Mouse (Mus musculus) heart, postnatal 36 days (tissue): Measurements from ENCODE around the gene Cxcr4. TPM values are rescaled to one million over a fixed set of nuclear protein-coding genes. Genes with fewer than 3 reads are reported as not detected.
A peak's percentile ranks its signal among the peaks of the same experiment; 100 is the strongest.
"Not testable (repeated sequence)": the region's sequence is repeated elsewhere in the genome, so short reads cannot be mapped to it uniquely, and the experiment has no call there.

Source experiments
- DNase-seq, 2 experiments: peaks; one replicate each; pipeline ENCODE4 v3.0.0; 2021 to 2022
- intact Hi-C: fragments of 180-260 bp; cut with DNase I; formaldehyde crosslinking; loops from one replicate; pipeline ENCODE4 v1.15.1; 2025
- total RNA-seq, 2 experiments: library from RNA; stranded (reverse); gene quantifications; 2 replicates each; pipeline ENCODE4 v1.2.3; 2021

The Cxcr4 gene
- total RNA-seq, 2 experiments from 2014 or later: 7.0 to 12.2 TPM

DNA sequence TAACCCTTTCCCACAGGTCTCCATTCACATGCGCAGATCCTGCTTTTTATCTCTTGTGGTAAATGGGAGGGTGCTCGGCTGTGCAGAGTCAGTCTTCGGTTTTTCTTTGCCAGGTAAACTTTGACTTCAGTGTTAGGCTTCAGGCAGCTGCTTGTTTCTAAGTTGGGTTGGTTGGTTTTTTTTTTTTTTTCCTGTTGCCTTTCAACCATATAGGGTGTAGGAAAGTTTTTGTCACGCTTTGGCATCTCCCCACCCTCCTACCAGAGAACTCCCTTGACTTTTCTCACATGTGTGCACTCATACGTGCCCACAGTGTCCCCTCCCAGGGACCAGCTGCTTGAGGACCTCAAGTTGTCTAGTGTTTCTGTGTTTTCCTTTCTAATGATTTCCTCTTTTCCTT is 9.2 kb upstream of the Cxcr4 start:
- no peak for DNase-seq
- intact Hi-C loops: no loop called here

DNA sequence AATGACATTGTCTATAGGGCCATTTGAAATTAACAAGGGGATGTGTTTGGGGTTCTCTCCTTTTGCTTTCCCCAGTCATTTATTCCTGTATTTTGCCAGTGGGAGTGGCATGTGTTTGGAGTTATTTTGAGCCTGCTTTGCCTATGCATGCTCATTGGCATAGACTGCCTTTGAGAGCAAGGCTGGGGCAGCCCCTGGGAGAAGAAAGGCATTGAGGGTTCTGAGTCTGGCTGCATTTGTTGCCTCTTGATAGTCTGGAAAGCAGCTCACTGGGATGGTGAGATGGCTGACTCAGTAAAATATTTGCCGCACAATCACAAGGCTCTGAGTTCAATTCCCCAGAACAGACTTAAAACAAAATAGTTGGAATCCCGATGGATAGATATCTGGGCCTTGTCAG is 8.5 kb upstream of the Cxcr4 start:
- intact Hi-C loops: no loop called here
- DNase-seq: no peak

DNA sequence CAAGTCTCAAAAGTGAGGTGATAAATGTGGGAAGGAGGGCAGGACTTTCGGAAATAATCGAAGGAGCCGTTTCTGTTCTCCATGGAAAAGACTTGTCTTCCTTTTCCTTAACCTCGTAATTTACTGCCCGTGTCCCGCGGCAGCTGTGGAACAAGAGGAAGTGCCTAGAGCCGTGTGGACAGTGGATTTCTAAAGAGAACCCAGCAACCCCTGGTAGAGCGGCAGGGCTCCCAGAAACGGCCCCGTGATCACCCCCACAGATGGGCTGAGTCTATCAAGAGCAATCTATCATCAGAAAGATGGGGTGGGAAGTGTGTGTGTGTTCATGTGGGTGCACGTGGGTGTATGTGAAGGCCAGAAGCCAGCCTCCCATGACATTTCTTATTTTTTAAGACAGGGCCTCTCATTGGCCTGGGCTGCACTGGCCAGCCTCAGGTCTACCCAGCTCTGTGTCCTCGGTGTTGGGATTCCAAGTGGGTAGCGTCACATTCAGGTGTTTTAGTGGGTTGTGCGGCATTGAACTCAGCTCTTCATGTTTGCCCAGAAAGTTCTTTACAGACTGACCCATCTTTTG is 5.2 kb upstream of the Cxcr4 start:
- DNase-seq: no peak
- intact Hi-C loops: no loop called here

DNA sequence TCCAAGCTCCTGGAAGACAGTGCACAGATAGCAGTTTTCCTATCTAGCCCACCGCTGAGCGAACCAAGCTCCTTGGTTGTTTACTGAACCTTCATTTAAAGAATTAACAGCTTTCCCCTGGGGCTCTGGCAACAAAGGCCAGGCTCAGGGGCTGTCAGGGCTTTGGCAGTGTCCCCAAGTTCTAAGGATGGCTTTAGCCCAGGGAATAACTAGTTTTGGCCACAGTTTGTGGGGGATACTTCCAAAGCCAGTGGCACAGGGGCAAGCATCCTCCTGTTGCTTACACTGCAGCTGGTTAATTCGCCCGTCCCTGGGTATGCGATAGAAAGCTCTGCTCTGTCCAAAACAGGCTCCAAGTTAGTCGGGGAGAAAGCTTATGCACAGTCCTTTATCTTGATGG is 3.4 kb upstream of the Cxcr4 start:
- intact Hi-C loops: no loop called here
- DNase-seq: no peak

DNA sequence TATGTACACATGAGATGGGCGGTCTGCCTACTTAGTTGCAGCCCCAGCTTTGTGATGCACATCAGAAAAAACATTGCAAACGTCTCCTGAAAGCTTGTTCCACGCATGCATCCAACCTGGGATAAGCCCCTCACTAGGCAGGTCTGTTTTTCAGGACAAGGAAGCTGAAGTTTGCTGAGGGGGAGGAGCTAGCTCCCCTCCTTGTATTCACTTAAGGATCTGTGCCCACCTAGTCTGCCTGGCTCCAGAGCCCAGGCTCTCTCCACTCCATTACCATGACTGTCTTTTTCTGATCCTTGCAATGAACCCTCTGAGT is 3.0 kb upstream of the Cxcr4 start:
- intact Hi-C loops: no loop called here
- DNase-seq: no peak

DNA sequence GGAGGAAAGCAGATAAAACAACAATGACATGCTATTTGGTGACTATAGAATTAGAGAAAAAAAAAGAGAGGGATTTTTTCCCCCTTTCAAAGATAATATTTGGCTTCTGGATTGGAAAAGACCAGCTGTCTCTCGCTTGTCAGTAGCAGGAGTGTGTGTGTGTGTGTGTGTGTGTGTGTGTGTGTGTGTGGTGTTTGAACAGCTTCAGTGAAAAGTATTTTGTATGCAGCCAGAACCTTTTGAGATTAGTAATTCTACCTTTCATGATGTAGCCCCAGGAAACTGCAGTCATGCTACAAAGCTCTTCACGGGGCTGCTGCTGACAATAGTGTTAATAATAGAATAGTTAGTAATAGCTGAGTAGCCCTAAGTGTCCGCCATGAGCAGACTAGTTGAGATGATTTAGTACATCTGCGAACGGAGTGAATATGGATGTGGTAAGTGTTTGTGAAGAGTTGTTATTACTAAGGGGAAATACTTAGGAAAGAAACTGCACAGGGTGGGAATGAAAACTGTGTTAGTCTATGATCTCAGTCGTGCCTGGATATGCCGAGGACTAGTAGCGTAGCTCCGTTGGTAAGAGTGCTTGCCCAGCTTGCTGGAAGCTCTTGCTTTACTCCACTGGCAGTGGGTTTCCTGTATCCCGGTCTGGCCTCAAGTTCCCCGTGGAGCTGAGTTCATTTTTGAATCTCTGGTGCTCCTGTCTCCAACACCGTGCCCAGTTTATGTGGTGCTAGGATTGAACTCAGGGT is 2.4 kb upstream of the Cxcr4 start:
- no peak for DNase-seq
- intact Hi-C loops: loop anchor here (5.0 kb wide), 2 partner anchors 122 to 137 kb away; no protein-coding TSS in a partner anchor

DNA sequence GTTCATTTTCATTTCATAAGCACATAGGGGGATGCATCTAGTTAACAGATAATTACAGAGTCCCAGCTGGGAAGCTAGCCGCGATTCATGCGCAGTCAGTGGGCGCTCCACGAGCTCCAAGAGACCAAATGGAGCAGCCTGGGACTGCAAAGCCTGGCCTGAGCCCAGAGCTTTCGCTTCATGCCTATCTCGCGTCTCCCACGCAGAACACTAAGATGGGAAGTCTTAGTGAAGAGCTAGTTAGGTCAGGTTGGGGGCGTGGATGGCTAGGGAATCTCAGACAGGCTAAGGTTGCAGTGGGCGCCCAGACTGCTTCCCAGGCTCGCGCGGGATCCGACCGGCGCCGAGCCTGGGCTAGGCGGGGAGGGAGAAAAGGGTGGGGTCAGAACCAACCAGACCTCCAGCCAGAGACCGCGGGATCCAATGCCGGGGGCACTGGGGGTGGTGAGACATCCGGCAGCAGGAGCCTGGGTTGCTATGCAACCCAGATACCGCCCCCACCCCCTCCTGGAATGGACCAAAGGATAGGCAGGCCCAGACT is 938 bp upstream of the Cxcr4 start:
- intact Hi-C loops: loop anchor here (2.0 to 5.0 kb wide), 4 partner anchors 121 to 230 kb away; no protein-coding TSS in a partner anchor
- peak; percentile 51 to 65 for DNase-seq

DNA sequence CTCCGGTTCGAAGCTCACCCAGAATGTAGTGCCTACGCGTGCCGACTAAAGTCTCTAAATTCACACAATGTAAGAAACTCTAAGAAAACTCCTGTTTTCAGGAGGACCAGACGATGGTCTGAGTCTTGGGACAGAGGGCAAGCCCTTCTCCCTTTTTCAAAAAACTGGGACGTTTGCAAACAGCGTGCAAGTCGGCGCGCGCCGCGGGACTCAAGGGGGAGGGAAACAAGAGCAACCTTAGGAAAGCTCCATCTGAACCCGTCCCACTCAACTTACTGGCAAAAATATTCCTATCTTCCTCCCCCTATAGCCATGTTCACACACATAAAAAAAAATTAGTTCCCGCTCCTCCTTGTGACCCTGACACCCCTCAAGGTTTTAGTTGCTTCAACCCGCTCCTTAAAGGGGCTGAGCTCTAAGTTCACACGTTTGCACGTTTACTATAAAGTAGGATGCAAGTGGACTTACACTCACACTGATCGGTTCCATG is 327 bp downstream of the Cxcr4 start:
- intact Hi-C loops: loop anchor here (2.0 to 5.0 kb wide), 4 partner anchors 119 to 231 kb away; no protein-coding TSS in a partner anchor
- DNase-seq: peak in 1 of 2 experiments; percentile 33

DNA sequence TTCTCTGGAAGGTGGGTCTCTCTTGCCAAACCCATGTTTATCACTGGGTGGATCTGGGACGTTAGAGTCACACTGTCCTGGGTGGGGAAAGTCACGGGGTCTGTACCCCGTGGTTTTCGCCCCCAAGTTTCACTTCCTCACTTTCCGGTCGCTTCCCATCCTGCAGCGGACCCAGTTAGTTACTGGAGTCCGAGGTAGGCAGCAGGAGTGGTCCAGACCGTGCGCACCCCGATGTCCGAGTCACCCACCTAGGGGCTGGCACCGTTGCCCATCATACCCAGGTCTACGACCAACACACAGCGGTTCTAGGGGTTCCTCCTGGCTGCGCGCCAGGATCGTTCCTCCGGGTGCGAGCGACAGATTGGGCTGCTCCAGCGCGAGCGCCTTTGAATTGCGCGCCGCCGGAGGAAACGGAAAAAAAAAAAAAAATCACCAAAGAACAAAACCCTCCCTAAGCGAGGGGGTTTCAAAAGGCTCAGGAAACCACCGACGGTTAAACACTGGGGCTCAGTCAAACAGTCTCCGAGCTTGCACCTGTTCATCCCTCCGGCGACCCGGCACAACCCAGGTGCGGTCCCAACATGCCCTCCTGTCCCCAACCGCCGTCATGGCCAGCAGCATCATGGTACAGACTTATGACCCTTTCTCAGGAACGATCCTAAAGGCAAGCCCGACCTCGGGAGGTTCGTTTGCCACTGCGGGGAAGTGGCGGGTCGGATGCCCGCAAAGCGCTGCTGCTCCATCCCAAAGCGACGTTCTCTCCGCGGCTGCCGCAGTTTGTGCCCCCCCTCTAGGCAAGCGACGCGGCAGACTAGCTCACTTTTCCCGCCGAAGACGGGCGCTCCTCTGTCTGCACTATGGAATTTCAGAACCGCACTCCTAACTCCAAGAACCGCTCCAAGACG is 1.0 kb downstream of the Cxcr4 start:
- peak; percentile 58 to 62 for DNase-seq
- intact Hi-C loops: loop anchor here (5.0 kb wide), 2 partner anchors 119 to 134 kb away; no protein-coding TSS in a partner anchor

DNA sequence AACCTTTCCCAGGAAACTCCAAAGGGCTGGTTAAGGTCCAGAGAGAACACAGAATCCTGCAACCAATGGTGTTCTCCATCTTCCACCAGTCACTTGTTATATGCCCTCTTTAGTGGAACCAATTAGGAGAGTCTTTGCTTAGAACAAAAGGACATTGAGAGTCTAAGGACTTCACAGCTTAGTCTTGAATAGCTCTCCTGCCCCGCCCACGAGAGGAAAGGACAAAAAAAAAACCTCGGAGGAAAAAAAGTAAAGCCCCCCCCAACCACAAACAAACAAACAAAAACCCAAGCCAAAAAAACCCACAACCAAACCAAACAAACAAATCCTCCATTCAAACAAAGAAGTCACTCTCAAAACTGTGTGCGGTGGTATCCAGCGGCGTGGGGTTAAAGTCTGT is 2.1 kb downstream of the Cxcr4 start:
- intact Hi-C loops: loop anchor here (5.0 kb wide), 2 partner anchors 118 to 133 kb away; no protein-coding TSS in a partner anchor
- no peak for DNase-seq

DNA sequence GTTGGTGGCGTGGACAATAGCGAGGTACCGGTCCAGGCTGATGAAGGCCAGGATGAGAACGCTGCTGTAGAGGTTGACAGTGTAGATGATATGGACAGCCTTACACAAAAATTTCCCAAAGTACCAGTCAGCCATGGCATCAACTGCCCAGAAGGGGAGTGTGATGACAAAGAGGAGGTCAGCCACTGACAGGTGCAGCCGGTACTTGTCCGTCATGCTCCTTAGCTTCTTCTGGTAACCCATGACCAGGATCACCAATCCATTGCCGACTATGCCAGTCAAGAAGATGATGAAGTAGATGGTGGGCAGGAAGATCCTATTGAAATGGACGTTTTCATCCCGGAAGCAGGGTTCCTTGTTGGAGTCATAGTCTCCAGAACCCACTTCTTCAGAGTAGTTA is 2.6 kb downstream of the Cxcr4 start:
- DNase-seq: no peak
- intact Hi-C loops: no loop called here

DNA sequence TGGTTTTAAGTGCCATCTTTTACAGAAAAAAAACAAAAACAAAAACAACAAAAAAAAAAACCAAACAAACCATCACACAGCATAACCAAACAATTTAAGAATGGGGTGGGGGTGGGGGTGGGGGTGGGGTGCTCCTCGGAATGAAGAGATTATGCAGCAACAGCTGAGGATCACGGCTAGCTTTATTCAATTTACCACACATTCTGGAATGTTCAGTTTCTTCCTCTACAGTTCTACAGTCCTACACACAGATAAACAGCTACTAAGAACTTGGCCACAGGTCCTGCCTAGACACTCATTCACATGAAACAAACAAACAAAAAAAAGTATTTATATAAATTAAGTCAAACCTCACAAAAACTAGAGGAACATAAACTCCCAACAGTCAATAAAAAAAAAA is 3.8 kb downstream of the Cxcr4 start:
- DNase-seq: no peak
- intact Hi-C loops: no loop called here

DNA sequence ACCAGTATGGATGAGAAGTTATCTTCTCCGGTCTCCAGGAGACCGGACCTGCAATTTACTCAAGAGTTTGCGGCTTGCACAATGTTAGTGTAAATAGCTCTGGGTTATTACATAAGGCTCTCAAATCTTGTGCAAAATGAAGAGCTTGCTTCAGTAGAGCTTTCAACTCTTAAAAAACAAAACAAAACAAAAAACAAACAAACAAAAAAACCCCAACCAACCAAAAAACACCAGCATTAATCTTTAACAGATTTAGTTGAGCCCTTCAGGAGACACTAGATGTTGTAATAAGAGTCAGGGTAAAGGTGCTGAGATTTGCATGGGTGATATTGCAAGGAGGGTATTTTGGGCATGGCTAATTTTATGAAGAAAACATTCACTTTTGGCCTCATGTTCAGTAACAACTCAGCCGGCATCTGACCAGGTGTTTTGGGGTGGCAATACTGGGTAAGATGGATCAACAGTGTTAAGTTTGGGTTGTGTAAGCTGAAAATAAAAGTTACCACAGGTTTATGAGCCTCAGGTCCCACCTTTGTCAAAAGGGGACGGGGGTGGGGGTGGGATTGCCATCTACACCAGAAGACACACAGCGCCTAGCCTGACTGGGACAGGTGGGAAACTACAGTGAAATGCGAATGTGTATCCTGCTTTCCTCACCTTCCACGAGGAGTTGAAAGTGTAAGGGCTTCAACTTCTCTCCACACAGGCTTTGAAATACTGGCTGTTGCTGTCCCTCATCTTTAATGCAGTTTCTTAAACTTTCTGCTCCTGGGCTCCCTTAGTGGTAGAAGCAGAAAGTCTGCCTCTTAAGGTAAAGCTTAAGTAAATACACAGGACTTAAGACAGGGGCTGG is 4.9 kb downstream of the Cxcr4 start:
- intact Hi-C loops: no loop called here

DNA sequence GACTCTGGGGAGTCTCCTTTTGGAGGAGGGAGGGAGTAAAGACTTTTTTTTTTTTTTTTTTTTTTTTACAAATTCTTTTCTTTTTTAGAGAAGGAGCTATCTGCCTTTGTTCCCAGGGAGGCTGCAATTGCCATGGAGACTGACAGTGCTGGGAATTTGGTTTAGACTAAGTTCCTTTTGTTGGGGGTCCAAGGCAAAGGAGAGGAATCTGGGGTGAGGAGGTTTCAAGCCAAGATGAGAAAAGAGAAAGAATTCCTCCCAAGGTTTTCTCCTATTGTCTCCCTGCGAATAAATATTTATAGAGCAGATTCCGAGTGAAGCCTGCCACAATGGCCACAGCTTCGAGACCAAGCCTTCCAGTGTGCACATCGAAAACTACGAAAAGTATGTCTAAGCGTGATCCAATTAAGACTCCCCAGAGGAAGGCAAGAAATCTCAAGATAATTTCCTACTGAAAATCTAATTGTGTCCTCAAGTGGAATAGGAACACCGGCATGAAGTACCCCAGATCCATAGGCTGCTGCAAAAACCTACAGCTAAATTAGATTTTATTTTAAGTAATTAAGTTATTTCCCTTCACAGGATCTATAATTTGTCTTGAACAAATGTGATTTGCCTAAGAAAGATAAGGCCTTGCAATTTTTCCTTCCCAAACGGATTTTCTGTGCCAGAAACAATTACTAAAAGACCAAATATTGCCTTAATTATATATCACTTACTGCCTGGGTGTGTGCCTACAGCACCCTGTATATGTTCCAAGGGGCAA is 5.7 kb downstream of the Cxcr4 start:
- intact Hi-C loops: no loop called here
- DNase-seq: no peak

More for the DNA sequence above, 4.9 kb downstream of the Cxcr4 start:
- no peak for DNase-seq

DNA sequence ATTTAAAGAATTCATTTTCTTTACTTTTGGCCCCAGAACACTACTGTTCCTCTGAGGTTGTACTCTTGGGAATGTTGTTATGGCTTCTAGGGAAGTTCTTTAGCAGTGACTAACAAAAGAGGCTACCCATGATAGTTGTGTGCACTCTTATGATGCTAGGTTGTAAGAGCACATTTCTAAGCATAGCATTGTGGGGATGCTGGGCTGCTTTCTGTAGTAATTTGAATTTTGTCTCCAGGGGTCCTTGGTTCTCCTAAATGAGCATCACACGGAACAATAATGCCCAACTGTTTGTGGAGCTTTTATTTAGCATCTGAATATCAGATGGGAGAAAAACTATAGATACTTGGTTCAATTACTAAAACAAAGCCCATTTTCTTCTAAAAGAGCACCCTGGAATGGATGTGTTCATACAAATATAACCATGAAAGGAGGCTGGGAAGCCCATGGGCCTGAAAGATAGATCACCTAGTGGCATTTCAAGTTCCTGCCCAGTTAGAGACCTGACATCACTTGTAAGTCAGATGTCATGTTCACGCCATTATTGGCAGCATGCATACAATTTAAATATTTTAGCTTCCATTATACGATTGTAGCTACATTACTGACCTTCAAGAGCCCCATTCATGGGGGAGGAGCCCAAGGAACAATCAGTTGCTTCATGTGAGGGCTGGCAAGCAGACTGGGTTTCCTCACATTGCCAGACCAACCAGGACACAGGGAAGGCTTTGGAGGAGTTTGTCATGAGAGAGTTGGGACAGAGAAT is 6.5 kb downstream of the Cxcr4 start:
- intact Hi-C loops: no loop called here
- no peak for DNase-seq

DNA sequence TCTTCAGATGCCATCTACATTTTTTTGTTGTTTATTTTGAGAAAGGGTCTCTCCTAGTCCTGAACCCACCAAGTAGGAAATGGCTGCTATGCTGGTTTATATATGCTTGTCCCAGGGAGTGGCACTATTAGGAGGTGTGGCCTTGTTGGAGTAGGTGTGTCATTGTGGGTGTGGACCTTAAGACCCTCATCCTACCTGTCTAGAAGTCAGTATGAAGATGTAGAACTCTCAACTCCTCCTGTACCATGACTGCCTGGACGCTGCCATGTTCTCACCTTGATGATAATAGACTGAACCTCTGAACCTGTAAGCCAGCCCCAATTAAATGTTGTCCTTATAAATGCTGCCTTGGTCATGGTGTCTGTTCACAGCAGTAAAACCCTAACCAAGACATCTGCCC is 7.4 kb downstream of the Cxcr4 start:
- DNase-seq, intact Hi-C loops: not testable (repeated sequence)

DNA sequence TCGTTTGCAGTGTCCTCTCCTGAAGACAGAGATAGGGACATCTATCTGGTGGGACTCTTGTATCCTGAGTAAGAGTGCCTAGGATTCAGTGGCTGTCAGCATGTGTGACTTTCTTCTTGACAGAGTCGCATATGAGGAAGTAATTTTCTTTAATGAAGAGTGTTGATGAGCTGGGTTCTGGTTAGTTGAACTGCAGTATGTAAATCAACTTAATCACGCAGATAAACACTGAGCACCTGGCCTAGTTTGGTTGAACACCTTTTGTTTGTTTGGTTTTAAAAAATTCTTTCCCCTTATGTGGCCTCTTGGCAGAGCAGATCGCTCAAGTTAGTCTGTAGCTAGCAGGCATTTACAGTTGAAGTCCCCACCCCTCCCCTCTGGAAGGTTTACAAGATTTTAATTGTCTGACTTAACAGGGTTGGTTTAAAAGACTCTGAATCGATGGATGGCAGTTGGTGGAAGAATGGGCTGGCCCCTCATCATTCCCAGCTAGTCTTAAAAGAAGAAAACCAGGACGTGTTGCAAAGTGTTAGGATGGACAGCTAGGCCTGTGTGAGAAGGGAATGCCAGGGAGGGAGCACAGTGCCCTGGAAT is 8.7 kb downstream of the Cxcr4 start:
- intact Hi-C loops: no loop called here
- no peak for DNase-seq

DNA sequence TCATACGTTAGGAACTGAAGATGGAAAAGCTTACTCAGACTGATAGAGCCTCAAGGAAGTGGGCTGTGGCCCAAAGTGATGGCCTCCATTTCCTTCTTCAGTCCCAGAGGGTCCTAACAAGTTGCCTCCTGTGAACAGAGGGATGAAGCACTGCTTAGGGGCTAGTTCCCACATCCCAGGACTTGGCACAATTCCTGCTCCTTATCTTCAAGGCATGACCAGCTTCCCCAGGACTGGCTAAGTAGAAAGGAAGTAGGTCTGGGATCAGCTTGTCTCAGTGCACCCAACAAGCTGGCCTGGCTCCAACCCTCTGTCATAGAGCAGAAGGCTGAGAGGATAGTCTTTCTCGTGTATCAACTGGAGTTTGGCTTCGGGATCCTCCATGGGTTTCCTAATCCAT is 11.8 kb downstream of the Cxcr4 start:
- peak in 1 of 2 experiments; percentile 16 for DNase-seq
- intact Hi-C loops: no loop called here
